Mouse (Mus musculus) thymus, postnatal 36 days (tissue): Measurements from ENCODE around the gene Gm20662.
A peak's percentile ranks its signal among the peaks of the same experiment; 100 is the strongest.

ENCODE experiments used
- DNase-seq, 2 experiments: peaks; one replicate each; pipeline ENCODE4 v3.0.0; 2022; ENCODE audit warnings: mixed read lengths in 2 of 2

Gm20662 gene

GRCm38 (mm10) chr9:108093586-108093985 lies 97.4 kb downstream of the Gm20662 start:
- peak in 1 of 2 experiments; percentile 20 for DNase-seq

- peak; percentile 95 to 96 for DNase-seq
Measured at GRCm38 (mm10) chr9:108094184-108094941, 98.2 kb downstream of the Gm20662 start, which contains the start of gene Apeh. Apeh (minus strand) TSS chr9:108094606.
